Mouse (Mus musculus): ENCODE results near the gene Psg23. TPM values are rescaled to one million over a fixed set of nuclear protein-coding genes. Genes with fewer than 3 reads are reported as not detected.

Psg23 gene
- total and polyA plus RNA-seq, 3 experiments = not detected

GRCm38 (mm10) chr7:18559850-18560249 is 56.5 kb downstream of the Psg23 start:
- Histone ChIP-seq H3K4me3 (replicated peaks in 1 of 3; ENCODE audit: low read depth in 2 of 3, low read length in 2 of 3, poor library complexity in 1 of 3) (no peak overlapping the region), H3K4me2 (ENCODE audit: insufficient read depth, low read depth, poor library complexity, severe bottlenecking) (no peak overlapping the region), H3K27ac (ENCODE audit: insufficient read depth, low read depth) (no peak overlapping the region), H3K36me3 (replicated peaks in 1 of 2; ENCODE audit: control insufficient read depth in 1 of 2, insufficient read depth in 1 of 2, low read length in 1 of 2) (no peaks in the 10 kb centered on the region), H3K27me3 (replicated peaks) (peaks cover 36% of the 10 kb centered on the region), H3K4me1 (ENCODE audit: control insufficient read depth in 1 of 2, insufficient read depth in 2 of 2) (no peaks in the 10 kb centered on the region), H3K9ac (ENCODE audit: insufficient read depth, low read depth) (no peak overlapping the region), H3K9me3 (replicated peaks; ENCODE audit: low read length) (no peaks in the 10 kb centered on the region), H3K79me2 (replicated peaks; ENCODE audit: control insufficient read depth, extremely low read depth, insufficient read depth, poor library complexity, severe bottlenecking) (no peaks in the 10 kb centered on the region)
- TF ChIP-seq JUN (IDR thresholded peaks at IDR 0.05; ENCODE audit: insufficient read depth, low read depth, low read length) (no peak), RAD21 (IDR thresholded peaks at IDR 0.05; ENCODE audit: low read depth, low read length) (no peak), TCF12 (IDR thresholded peaks at IDR 0.05; ENCODE audit: low read depth, low read length) (no peak), MEF2A (IDR thresholded peaks at IDR 0.05; ENCODE audit: borderline replicate concordance, low read depth, low read length) (no peak), ZMIZ1 (IDR thresholded peaks at IDR 0.05; ENCODE audit: low read depth, low read length) (no peak)
- no peak for DNase-seq (ENCODE audit: extremely low read depth)
- in situ Hi-C loops (cut with MboI; ENCODE audit: low pct_ligation_motif_present, low pct_unique_long_range_greater_than_20kb, low sequenced_read_pairs) (no loop called here), dilution Hi-C loops (cut with MboI; ENCODE audit: extremely low pct_ligation_motif_present, extremely low pct_unique_long_range_greater_than_20kb, low sequenced_read_pairs) (no loop called here)

Other genes starting within 250 kb of the Psg23 start
- gene Psg28, start 184.5 kb downstream of the Psg23 start, total RNA-seq (2012; rRNA removed) = not detected in 2 replicates
- not detected in 2 replicates for gene Psg28, start 184.5 kb downstream of the Psg23 start, total RNA-seq (2014; rRNA removed)
- gene Psg28, start 184.5 kb downstream of the Psg23 start, polyA plus RNA-seq (2012; ENCODE audit: insufficient read length, low read depth) = not detected in 2 replicates
- not detected in 2 replicates for gene Psg26, start 132.3 kb downstream of the Psg23 start, total RNA-seq (2012; rRNA removed)
- gene Psg26, start 132.3 kb downstream of the Psg23 start, total RNA-seq (2014; rRNA removed) = not detected in 2 replicates
- gene Psg26, start 132.3 kb downstream of the Psg23 start, polyA plus RNA-seq (2012; ENCODE audit: insufficient read length, low read depth) = not detected in 2 replicates
- gene Psg25, start 84.2 kb downstream of the Psg23 start, total RNA-seq (2012; rRNA removed) = not detected in 2 replicates
- not detected in 2 replicates for gene Psg25, start 84.2 kb downstream of the Psg23 start, total RNA-seq (2014; rRNA removed)
- gene Psg25, start 84.2 kb downstream of the Psg23 start, polyA plus RNA-seq (2012; ENCODE audit: insufficient read length, low read depth) = not detected in 2 replicates
- not detected in 2 replicates for gene Psg27, start 49.2 kb downstream of the Psg23 start, total RNA-seq (2012; rRNA removed)
- not detected in 2 replicates for gene Psg27, start 49.2 kb downstream of the Psg23 start, total RNA-seq (2014; rRNA removed)
- gene Psg27, start 49.2 kb downstream of the Psg23 start, polyA plus RNA-seq (2012; ENCODE audit: insufficient read length, low read depth) = not detected in 2 replicates
- not detected in 2 replicates for gene Psg21, start 40.2 kb upstream of the Psg23 start, total RNA-seq (2012; rRNA removed)
- not detected in 2 replicates for gene Psg21, start 40.2 kb upstream of the Psg23 start, total RNA-seq (2014; rRNA removed)
- not detected in 2 replicates for gene Psg21, start 40.2 kb upstream of the Psg23 start, polyA plus RNA-seq (2012; ENCODE audit: insufficient read length, low read depth)
- not detected in 2 replicates for gene Psg20, start 69.7 kb upstream of the Psg23 start, total RNA-seq (2012; rRNA removed)
- not detected in 2 replicates for gene Psg20, start 69.7 kb upstream of the Psg23 start, total RNA-seq (2014; rRNA removed)
- not detected in 2 replicates for gene Psg20, start 69.7 kb upstream of the Psg23 start, polyA plus RNA-seq (2012; ENCODE audit: insufficient read length, low read depth)
- gene Psg22, start 101.6 kb upstream of the Psg23 start, total RNA-seq (2012; rRNA removed) = not detected in 2 replicates
- not detected in 2 replicates for gene Psg22, start 101.6 kb upstream of the Psg23 start, total RNA-seq (2014; rRNA removed)
- gene Psg22, start 101.6 kb upstream of the Psg23 start, polyA plus RNA-seq (2012; ENCODE audit: insufficient read length, low read depth) = not detected in 2 replicates
- not detected in 2 replicates for gene Psg19, start 182.0 kb upstream of the Psg23 start, total RNA-seq (2012; rRNA removed)
- not detected in 2 replicates for gene Psg19, start 182.0 kb upstream of the Psg23 start, total RNA-seq (2014; rRNA removed)
- gene Psg19, start 182.0 kb upstream of the Psg23 start, polyA plus RNA-seq (2012; ENCODE audit: insufficient read length, low read depth) = not detected in 2 replicates
- not detected in 2 replicates for gene Psg17, start 205.1 kb upstream of the Psg23 start, total RNA-seq (2012; rRNA removed)
- not detected in 2 replicates for gene Psg17, start 205.1 kb upstream of the Psg23 start, total RNA-seq (2014; rRNA removed)
- gene Psg17, start 205.1 kb upstream of the Psg23 start, polyA plus RNA-seq (2012; ENCODE audit: insufficient read length, low read depth) = not detected in 2 replicates
- not detected in 2 replicates for gene Mill2, start 223.5 kb upstream of the Psg23 start, total RNA-seq (2012; rRNA removed)
- gene Mill2, start 223.5 kb upstream of the Psg23 start, total RNA-seq (2014; rRNA removed) = not detected in 2 replicates
- gene Mill2, start 223.5 kb upstream of the Psg23 start, polyA plus RNA-seq (2012; ENCODE audit: insufficient read length, low read depth) = not detected in 2 replicates

Measured in CH12.LX (cell line).